22 mouse cellular contexts compared by ENCODE assay signal in genomic region chr10:94551065-94551464, GRCm38 (mm10).
A peak's percentile ranks its signal among the peaks of the same experiment; 100 is the strongest.
DNase-seq lines count a peak whose midpoint lies in the region; ATAC-seq and TF ChIP-seq lines count a peak whose summit lies in the region.
"Had no signal": no experiment of that assay in that cellular context is flagged by ENCODE, and none has a peak within 500 bp of the region (broad histone marks: within the 10 kb centered on the region; RNA-seq: fewer than 3 reads in every experiment).

No protein-coding gene starts in this region.

- no peak for DNase-seq in heart, embryonic 10.5 days (ENCODE audit: low spot score)
- DNase-seq in heart, postnatal 10 days = no peak
- no peak for DNase-seq in liver, embryonic 11.5 days (ENCODE audit: low spot score)
- no peak for DNase-seq in urinary bladder, adult 2 months (ENCODE audit: low spot score)
- no peak for DNase-seq in forebrain, embryonic 11.5 days (ENCODE audit: low spot score)
- DNase-seq: adrenal gland, postnatal 14 days; cerebellum, adult 9-11 months; kidney, adult 9 months; kidney, postnatal 4 days; left cerebral cortex, postnatal 4 days; lung, postnatal 4 days; right cerebral cortex, postnatal 25 days; thymus, adult 2 months had no signal

- H3K36me3 ChIP-seq in heart, embryonic 10.5 days = no peaks in the 10 kb centered on the region
- H3K36me3 ChIP-seq in liver, embryonic 16.5 days (ENCODE audit: control insufficient read depth, insufficient read depth) = no peaks in the 10 kb centered on the region
- no peaks in the 10 kb centered on the region for H3K36me3 ChIP-seq in liver, embryonic 11.5 days (ENCODE audit: control insufficient read depth, insufficient read depth, low read length)
- H3K36me3 ChIP-seq in small intestine, adult 2 months (ENCODE audit: control insufficient read depth, insufficient read depth, low read length) = 0 out of 2 replicates have a peak, but pooled peaks cover under 1% of the 10 kb centered on the region
- no peaks in the 10 kb centered on the region for H3K36me3 ChIP-seq in forebrain, embryonic 11.5 days (ENCODE audit: control insufficient read depth, insufficient read depth, low read length)
- H3K36me3 ChIP-seq: embryonic facial prominence, embryonic 15.5 days; heart, embryonic 15.5 days; midbrain, embryonic 10.5 days; neural tube, embryonic 13.5 days had no signal

- 39% methylated on average over 2 of the region's 2 CpGs for WGBS in heart, embryonic 10.5 days
- 49% methylated on average over 2 of the region's 2 CpGs for WGBS in liver, embryonic 16.5 days (ENCODE audit: insufficient replicate concordance)
- WGBS in liver, embryonic 11.5 days = 50% methylated on average over 2 of the region's 2 CpGs
- WGBS in small intestine, adult 2 months = 22% methylated on average over 2 of the region's 2 CpGs
- 54% methylated on average over 2 of the region's 2 CpGs for WGBS in forebrain, embryonic 11.5 days

- H3K9me3 ChIP-seq in heart, embryonic 10.5 days = no peaks in the 10 kb centered on the region
- no peaks in the 10 kb centered on the region for H3K9me3 ChIP-seq in liver, embryonic 16.5 days (replicated peaks; ENCODE audit: control insufficient read depth, low read length)
- H3K9me3 ChIP-seq in liver, embryonic 11.5 days (ENCODE audit: control insufficient read depth, low read length) = no peaks in the 10 kb centered on the region
- no peaks in the 10 kb centered on the region for H3K9me3 ChIP-seq in forebrain, embryonic 11.5 days (ENCODE audit: control insufficient read depth, low read length)
- H3K9me3 ChIP-seq: embryonic facial prominence, embryonic 15.5 days; heart, embryonic 15.5 days; midbrain, embryonic 10.5 days; neural tube, embryonic 13.5 days had no signal

- no peak overlapping the region for H3K9ac ChIP-seq in liver, embryonic 16.5 days (ENCODE audit: low read depth, low read length)
- H3K9ac ChIP-seq in liver, embryonic 11.5 days (ENCODE audit: low read depth, low read length) = no peak overlapping the region
- no peak overlapping the region for H3K9ac ChIP-seq in forebrain, embryonic 11.5 days (ENCODE audit: low read length)
- H3K9ac ChIP-seq: embryonic facial prominence, embryonic 15.5 days; heart, embryonic 15.5 days; hindbrain, embryonic 14.5 days; neural tube, embryonic 13.5 days had no signal

- peaks cover 28% of the 10 kb centered on the region for H3K4me1 ChIP-seq in heart, embryonic 10.5 days
- H3K4me1 ChIP-seq in liver, embryonic 16.5 days (ENCODE audit: control insufficient read depth, low read depth, low read length) = peaks cover 3% of the 10 kb centered on the region
- peaks cover 13% of the 10 kb centered on the region for H3K4me1 ChIP-seq in liver, embryonic 11.5 days (replicated peaks; ENCODE audit: control insufficient read depth, insufficient read depth, low read length)
- H3K4me1 ChIP-seq in cortical plate, adult 2 months (ENCODE audit: control insufficient read depth, insufficient read depth, low read length) = peaks cover 2% of the 10 kb centered on the region; the same call in 1 of the 2 replicates
- peaks cover 23% of the 10 kb centered on the region for H3K4me1 ChIP-seq in small intestine, adult 2 months (ENCODE audit: control insufficient read depth, insufficient read depth, insufficient read length, low read length)
- no peaks in the 10 kb centered on the region for H3K4me1 ChIP-seq in forebrain, embryonic 11.5 days (replicated peaks; ENCODE audit: control insufficient read depth, insufficient read depth, low read length)

- H3K4me3 ChIP-seq in heart, embryonic 10.5 days = no peak overlapping the region
- H3K4me3 ChIP-seq in liver, embryonic 16.5 days (ENCODE audit: low read depth, low read length) = no peak overlapping the region
- no peak overlapping the region for H3K4me3 ChIP-seq in liver, embryonic 11.5 days (ENCODE audit: low read depth, low read length)
- peak overlapping the region; percentile 6; the same call in 1 of the 2 replicates for H3K4me3 ChIP-seq in cortical plate, adult 2 months (ENCODE audit: insufficient read depth, low read length)
- peak overlapping the region; percentile 52 for H3K4me3 ChIP-seq in small intestine, adult 2 months (ENCODE audit: low read depth, low read length)
- no peak overlapping the region for H3K4me3 ChIP-seq in forebrain, embryonic 11.5 days (ENCODE audit: low read depth, low read length)
- H3K4me3 ChIP-seq: embryonic facial prominence, embryonic 15.5 days; heart, embryonic 15.5 days; midbrain, embryonic 10.5 days; neural tube, embryonic 13.5 days had no signal

- peak overlapping the region; percentile 43; the same call in 1 of the 2 replicates for H3K27ac ChIP-seq in heart, embryonic 10.5 days
- peak overlapping the region; percentile 15; the same call in 1 of the 2 replicates for H3K27ac ChIP-seq in liver, embryonic 16.5 days (ENCODE audit: low read length)
- no peak overlapping the region for H3K27ac ChIP-seq in liver, embryonic 11.5 days (ENCODE audit: low read depth, low read length)
- no peak overlapping the region for H3K27ac ChIP-seq in cortical plate, adult 2 months (ENCODE audit: insufficient read depth, low read length)
- peak overlapping the region; percentile 81 for H3K27ac ChIP-seq in small intestine, adult 2 months (ENCODE audit: insufficient read depth, low read depth, low read length)
- H3K27ac ChIP-seq in forebrain, embryonic 11.5 days (ENCODE audit: low read depth, low read length) = no peak overlapping the region
- H3K27ac ChIP-seq: embryonic facial prominence, embryonic 15.5 days; hindbrain, embryonic 14.5 days; neural tube, embryonic 13.5 days had no signal

- intact Hi-C loops in heart, postnatal 10 days (cut with DNase I) = no loop called here

- H3K27me3 ChIP-seq in heart, embryonic 10.5 days (ENCODE audit: insufficient read depth, poor library complexity, severe bottlenecking) = no peaks in the 10 kb centered on the region
- H3K27me3 ChIP-seq in liver, embryonic 16.5 days (ENCODE audit: control insufficient read depth, insufficient read depth, low read depth, low read length) = no peaks in the 10 kb centered on the region
- H3K27me3 ChIP-seq in liver, embryonic 11.5 days (replicated peaks; ENCODE audit: control insufficient read depth, insufficient read depth, low read length) = no peaks in the 10 kb centered on the region
- H3K27me3 ChIP-seq in small intestine, adult 2 months (ENCODE audit: control insufficient read depth, insufficient read depth, low read length) = no peaks in the 10 kb centered on the region
- no peaks in the 10 kb centered on the region for H3K27me3 ChIP-seq in forebrain, embryonic 11.5 days (ENCODE audit: control insufficient read depth, insufficient read depth, low read length)
- H3K27me3 ChIP-seq: embryonic facial prominence, embryonic 15.5 days; heart, embryonic 15.5 days; neural tube, embryonic 13.5 days had no signal

- TF ChIP-seq POLR2A in cortical plate, adult 2 months (IDR thresholded peaks at IDR 0.05; ENCODE audit: extremely low read depth, insufficient read depth, low read length) = no peak
- TF ChIP-seq POLR2A in small intestine, adult 2 months (IDR thresholded peaks at IDR 0.05; ENCODE audit: low read depth, low read length) = no peak

- no peak overlapping the region for H3K4me2 ChIP-seq in liver, embryonic 16.5 days (ENCODE audit: low read depth, low read length)
- H3K4me2 ChIP-seq in liver, embryonic 11.5 days = no peak overlapping the region
- no peak overlapping the region for H3K4me2 ChIP-seq in forebrain, embryonic 11.5 days (ENCODE audit: low read depth, low read length, severe bottlenecking)
- H3K4me2 ChIP-seq: embryonic facial prominence, embryonic 15.5 days; heart, embryonic 15.5 days; hindbrain, embryonic 14.5 days; neural tube, embryonic 13.5 days had no signal

- TF ChIP-seq CTCF in cortical plate, adult 2 months (IDR thresholded peaks at IDR 0.05; ENCODE audit: extremely low read depth, insufficient read depth, low read length) = no peak
- no peak for TF ChIP-seq CTCF in small intestine, adult 2 months (IDR thresholded peaks at IDR 0.05; ENCODE audit: extremely low read depth, insufficient read length, insufficient replicate concordance, low read depth, low read length)

- no peak for ATAC-seq in liver, embryonic 16.5 days (ENCODE audit: low read depth)
- no peak for ATAC-seq in liver, embryonic 11.5 days (replicated peaks; ENCODE audit: low FRiP score)
- ATAC-seq in forebrain, embryonic 11.5 days (replicated peaks; ENCODE audit: low FRiP score) = no peak
- ATAC-seq: forebrain, embryonic 14.5 days had no signal

Comparison
In these comparisons a context has a peak if more than half of its experiments do, and no peak if none do; other contexts are left out.
1. H3K27ac ChIP-seq: peak in heart, embryonic 10.5 days (single experiment), liver, embryonic 16.5 days (single experiment) and small intestine, adult 2 months (single experiment); none in liver, embryonic 11.5 days (single experiment), cortical plate, adult 2 months (single experiment) and forebrain, embryonic 11.5 days (single experiment).
2. H3K4me3 ChIP-seq: peak in cortical plate, adult 2 months (single experiment) and small intestine, adult 2 months (single experiment); none in heart, embryonic 10.5 days (single experiment), liver, embryonic 16.5 days (single experiment), liver, embryonic 11.5 days (single experiment) and forebrain, embryonic 11.5 days (single experiment).